Mouse (Mus musculus) lung, postnatal 0 days (tissue): ENCODE data around the gene Susd1. TPM values are rescaled to one million over a fixed set of nuclear protein-coding genes. Genes with fewer than 3 reads are reported as not detected.

Experiments
- ATAC-seq: fragments of 200-750 bp; cut with Nextera tagmentation; 2 replicates; pipeline ENCODE4 v1.8.0; 2017; ENCODE audit warnings: moderate library complexity
- DNase-seq: peaks from one replicate; pipeline ENCODE4 v3.0.0-alpha.2; 2016; ENCODE audit warnings: low spot score
- H3K27ac ChIP-seq: fragments of 300-500 bp; sonication (generic); 2 replicates; pipeline ENCODE4 v1.5.1; 2014; ENCODE audit warnings: antibody characterized with exemption, mild to moderate bottlenecking, low read length, mixed read lengths
- H3K27me3 ChIP-seq: fragments of 300-500 bp; sonication (generic); replicated peaks from 2 replicates; pipeline ENCODE4 v1.6.1; 2014; ENCODE audit warnings: low read length, mixed read lengths; ENCODE audit not compliant: insufficient read depth
- H3K36me3 ChIP-seq: fragments of 300-500 bp; sonication (generic); 2 replicates; pipeline ENCODE4 v1.6.1; 2014; ENCODE audit warnings: low read length, mixed read lengths; ENCODE audit not compliant: insufficient read depth
- H3K4me1 ChIP-seq: fragments of 300-500 bp; sonication (generic); 2 replicates; pipeline ENCODE4 v1.6.1; 2014; ENCODE audit warnings: antibody characterized with exemption, low read depth, low read length, mixed read lengths; ENCODE audit not compliant: insufficient read depth
- H3K4me2 ChIP-seq: fragments of 300-500 bp; sonication (generic); replicated peaks from 2 replicates; pipeline ENCODE4 v1.6.1; 2014; ENCODE audit warnings: low read depth, mild to moderate bottlenecking, low read length, moderate library complexity, mixed read lengths
- H3K4me3 ChIP-seq: fragments of 300-500 bp; sonication (generic); 2 replicates; pipeline ENCODE4 v1.5.1; 2014; ENCODE audit warnings: low read depth, low read length
- H3K9ac ChIP-seq: fragments of 300-500 bp; sonication (generic); replicated peaks from 2 replicates; pipeline ENCODE4 v1.6.1; 2014; ENCODE audit warnings: low read depth, mild to moderate bottlenecking
- H3K9me3 ChIP-seq: fragments of 300-500 bp; sonication (generic); 2 replicates; pipeline ENCODE4 v1.6.1; 2016; ENCODE audit warnings: low read length, mixed read lengths
- CTCF ChIP-seq: IDR thresholded peaks from 2 replicates; pipeline ENCODE4 v1.5.1; 2016; ENCODE audit warnings: antibody characterized with exemption, mild to moderate bottlenecking
- EP300 ChIP-seq: IDR thresholded peaks from 2 replicates; pipeline ENCODE4 v1.6.1; 2016; ENCODE audit warnings: antibody characterized with exemption, mild to moderate bottlenecking, control low read depth
- WGBS: fragments of 180-500 bp; shearing (Covaris S2); extraction: QIAGEN DNeasy Blood & Tissue Kit; methylation state at CpG from one replicate; pipeline ENCODE4 v1.1.7; 2014; 5-methylcytosine and 5-hydroxymethylcytosine counted together
- polyA plus RNA-seq: library from polyadenylated mRNA; unstranded; fragments of >200 nt; fragmentation: Nextera tagmentation; extraction: Ambion mirVana; gene quantifications from 2 replicates; pipeline ENCODE4 v1.2.1, GENCODE M21; 2015

The Susd1 gene
- polyA plus RNA-seq, 1 experiment from 2014 or later: 1.6 TPM

- H3K27me3 ChIP-seq: no peaks in the 10 kb centered on the region
- WGBS: 71% methylated on average over 3 of the region's 3 CpGs
- H3K36me3 ChIP-seq: no peaks in the 10 kb centered on the region
- H3K9me3 ChIP-seq: no peaks in the 10 kb centered on the region
- H3K4me2 ChIP-seq: no peak overlapping the region
- no peak overlapping the region for H3K9ac ChIP-seq
- H3K27ac ChIP-seq: no peak overlapping the region
- no peaks in the 10 kb centered on the region for H3K4me1 ChIP-seq
- H3K4me3 ChIP-seq: no peak overlapping the region
- DNase-seq (no peak), ATAC-seq (peak; percentile 46)
- no peak for TF ChIP-seq CTCF
- TF ChIP-seq EP300: no peak
These were observed 12.5 kb upstream of the Susd1 start for GRCm38 (mm10) chr4:59450906-59451305.

GRCm38 (mm10) chr4:59450234-59450854 is 11.9 kb upstream of the Susd1 start:
- no peak overlapping the region for H3K4me2 ChIP-seq
- H3K4me1 ChIP-seq: no peaks in the 10 kb centered on the region
- H3K9ac ChIP-seq: no peak overlapping the region
- H3K27ac ChIP-seq: no peak overlapping the region
- H3K4me3 ChIP-seq: no peak overlapping the region
- peak; percentile 34 for ATAC-seq
- DNase-seq: peak; percentile 48
- H3K36me3 ChIP-seq: no peaks in the 10 kb centered on the region
- TF ChIP-seq EP300: 0 out of 2 replicates have a peak, but pooled peaks have one; percentile 39
- TF ChIP-seq CTCF: no peak
- H3K9me3 ChIP-seq: no peaks in the 10 kb centered on the region
- 55% methylated on average over 6 of the region's 6 CpGs for WGBS
- H3K27me3 ChIP-seq: no peaks in the 10 kb centered on the region

- H3K27me3 ChIP-seq: no peaks in the 10 kb centered on the region
- 78% methylated on average over 1 of the region's 1 CpGs for WGBS
- H3K4me2 ChIP-seq: no peak overlapping the region
- DNase-seq: no peak
- no peaks in the 10 kb centered on the region for H3K9me3 ChIP-seq
- H3K27ac ChIP-seq: no peak overlapping the region
- no peak overlapping the region for H3K4me3 ChIP-seq
- H3K36me3 ChIP-seq: no peaks in the 10 kb centered on the region
- H3K4me1 ChIP-seq: no peaks in the 10 kb centered on the region
- TF ChIP-seq CTCF (no peak), EP300 (no peak)
- no peak for ATAC-seq
- no peak overlapping the region for H3K9ac ChIP-seq
These were observed 8.9 kb upstream of the Susd1 start for GRCm38 (mm10) chr4:59447296-59447695.

GRCm38 (mm10) chr4:59445516-59445915 is 7.1 kb upstream of the Susd1 start:
- H3K4me2 ChIP-seq: no peak overlapping the region
- ATAC-seq: no peak
- no peaks in the 10 kb centered on the region for H3K36me3 ChIP-seq
- WGBS: 36% methylated on average over 6 of the region's 6 CpGs
- no peak overlapping the region for H3K4me3 ChIP-seq
- DNase-seq: no peak
- no peaks in the 10 kb centered on the region for H3K4me1 ChIP-seq
- H3K9me3 ChIP-seq: no peaks in the 10 kb centered on the region
- H3K27me3 ChIP-seq: no peaks in the 10 kb centered on the region
- H3K9ac ChIP-seq: no peak overlapping the region
- TF ChIP-seq CTCF: no peak
- no peak for TF ChIP-seq EP300
- no peak overlapping the region for H3K27ac ChIP-seq

- H3K27me3 ChIP-seq: no peaks in the 10 kb centered on the region
- H3K4me3 ChIP-seq: no peak overlapping the region
- no peak overlapping the region for H3K27ac ChIP-seq
- no peaks in the 10 kb centered on the region for H3K36me3 ChIP-seq
- TF ChIP-seq CTCF (no peak), EP300 (no peak)
- H3K4me2 ChIP-seq: no peak overlapping the region
- no peaks in the 10 kb centered on the region for H3K9me3 ChIP-seq
- ATAC-seq (no peak), DNase-seq (no peak)
- 69% methylated on average over 3 of the region's 3 CpGs for WGBS
- no peak overlapping the region for H3K9ac ChIP-seq
- no peaks in the 10 kb centered on the region for H3K4me1 ChIP-seq
These were observed 6.6 kb upstream of the Susd1 start for GRCm38 (mm10) chr4:59444994-59445393.

GRCm38 (mm10) chr4:59444085-59444484 is 5.7 kb upstream of the Susd1 start:
- H3K4me1 ChIP-seq: no peaks in the 10 kb centered on the region
- no peak for TF ChIP-seq EP300
- no peak for TF ChIP-seq CTCF
- no peak overlapping the region for H3K27ac ChIP-seq
- no peaks in the 10 kb centered on the region for H3K36me3 ChIP-seq
- 73% methylated on average over 4 of the region's 4 CpGs for WGBS
- H3K4me3 ChIP-seq: no peak overlapping the region
- no peaks in the 10 kb centered on the region for H3K9me3 ChIP-seq
- no peak overlapping the region for H3K4me2 ChIP-seq
- ATAC-seq (no peak), DNase-seq (no peak)
- no peaks in the 10 kb centered on the region for H3K27me3 ChIP-seq
- H3K9ac ChIP-seq: no peak overlapping the region
